Mouse (Mus musculus) E14TG2a.4 (cell line): ENCODE data around the gene Crybg1.

Source experiments
- H3K27me3 ChIP-seq: 2 replicates; pipeline ENCODE4 v1.6.1; 2014; ENCODE audit warnings: low read length, control low read depth; ENCODE audit not compliant: insufficient read depth
- H3K36me3 ChIP-seq: 2 replicates; pipeline ENCODE4 v1.6.1; 2014; ENCODE audit warnings: low read length, control low read depth; ENCODE audit not compliant: insufficient read depth
- H3K4me1 ChIP-seq: replicated peaks from 2 replicates; pipeline ENCODE4 v1.6.1; 2014; ENCODE audit warnings: low read depth, low read length, control low read depth
- H3K4me3 ChIP-seq: replicated peaks from 2 replicates; pipeline ENCODE4 v1.5.1; 2014; ENCODE audit warnings: mild to moderate bottlenecking, low read length
- H3K9me3 ChIP-seq: 2 replicates; pipeline ENCODE4 v1.6.1; 2014; ENCODE audit warnings: low read length, control low read depth
- CTCF ChIP-seq: conservative IDR thresholded peaks from 2 replicates; pipeline ENCODE4 v1.5.1; 2014; ENCODE audit warnings: low read length
- NANOG ChIP-seq: IDR thresholded peaks from 2 replicates; pipeline ENCODE4 v1.6.1; 2014; ENCODE audit warnings: borderline replicate concordance, low read length, mixed read lengths
- POU5F1 ChIP-seq: IDR thresholded peaks from 2 replicates; pipeline ENCODE4 v1.6.1; 2014; ENCODE audit warnings: low read length, borderline replicate concordance

Gene Crybg1

GRCm38 (mm10) chr10:44160150-44160549 is 11.5 kb upstream of the Crybg1 start:
- Histone ChIP-seq H3K36me3 (no peaks in the 10 kb centered on the region), H3K27me3 (no peaks in the 10 kb centered on the region), H3K4me3 (no peak overlapping the region), H3K9me3 (no peaks in the 10 kb centered on the region), H3K4me1 (no peaks in the 10 kb centered on the region)
- TF ChIP-seq CTCF (no peak), NANOG (no peak), POU5F1 (no peak)

GRCm38 (mm10) chr10:44157489-44157888 is 8.8 kb upstream of the Crybg1 start:
- H3K27me3 ChIP-seq = no peaks in the 10 kb centered on the region
- H3K4me1 ChIP-seq = no peaks in the 10 kb centered on the region
- H3K9me3 ChIP-seq = no peaks in the 10 kb centered on the region
- H3K36me3 ChIP-seq = no peaks in the 10 kb centered on the region
- no peak overlapping the region for H3K4me3 ChIP-seq
- TF ChIP-seq POU5F1 (no peak), NANOG (no peak), CTCF (no peak)

GRCm38 (mm10) chr10:44150501-44150900 is 1.8 kb upstream of the Crybg1 start:
- TF ChIP-seq POU5F1 (no peak), CTCF (no peak), NANOG (no peak)
- H3K4me3 ChIP-seq = no peak overlapping the region
- H3K36me3 ChIP-seq = no peaks in the 10 kb centered on the region

GRCm38 (mm10) chr10:44143401-44143800 is 5.3 kb downstream of the Crybg1 start:
- H3K4me3 ChIP-seq = no peak overlapping the region
- H3K36me3 ChIP-seq = no peaks in the 10 kb centered on the region
- TF ChIP-seq NANOG (no peak), CTCF (no peak), POU5F1 (no peak)
- H3K27me3 ChIP-seq = peaks cover 17% of the 10 kb centered on the region
- no peaks in the 10 kb centered on the region for H3K9me3 ChIP-seq
- H3K4me1 ChIP-seq = no peaks in the 10 kb centered on the region

More at GRCm38 (mm10) chr10:44150501-44150900, 1.8 kb upstream of the Crybg1 start:
- peaks cover 7% of the 10 kb centered on the region for H3K4me1 ChIP-seq
- no peaks in the 10 kb centered on the region for H3K9me3 ChIP-seq
- H3K27me3 ChIP-seq = peaks cover 27% of the 10 kb centered on the region

GRCm38 (mm10) chr10:44138137-44138855 is 10.4 kb downstream of the Crybg1 start:
- Histone ChIP-seq H3K4me3 (no peak overlapping the region), H3K9me3 (no peaks in the 10 kb centered on the region), H3K4me1 (no peaks in the 10 kb centered on the region), H3K27me3 (peaks cover 2% of the 10 kb centered on the region; the same call in 1 of the 2 replicates), H3K36me3 (no peaks in the 10 kb centered on the region)
- no peak for TF ChIP-seq NANOG
- TF ChIP-seq CTCF = no peak
- no peak for TF ChIP-seq POU5F1

- no peak overlapping the region for H3K4me3 ChIP-seq
- H3K4me1 ChIP-seq = no peaks in the 10 kb centered on the region
- peaks cover 4% of the 10 kb centered on the region; the same call in 1 of the 2 replicates for H3K27me3 ChIP-seq
- no peaks in the 10 kb centered on the region for H3K36me3 ChIP-seq
- no peak for TF ChIP-seq CTCF
- no peaks in the 10 kb centered on the region for H3K9me3 ChIP-seq
These were observed 22.6 kb downstream of the Crybg1 start for GRCm38 (mm10) chr10:44126047-44126446.

GRCm38 (mm10) chr10:44124400-44124933 is 24.2 kb downstream of the Crybg1 start:
- peaks cover 4% of the 10 kb centered on the region; the same call in 1 of the 2 replicates for H3K27me3 ChIP-seq
- H3K9me3 ChIP-seq = no peaks in the 10 kb centered on the region
- TF ChIP-seq NANOG (no peak), POU5F1 (no peak), CTCF (no peak)
- no peaks in the 10 kb centered on the region for H3K36me3 ChIP-seq
- no peak overlapping the region for H3K4me3 ChIP-seq
- H3K4me1 ChIP-seq = peaks cover 3% of the 10 kb centered on the region; the same call in 1 of the 2 replicates

- H3K4me3 ChIP-seq = no peak overlapping the region
- no peaks in the 10 kb centered on the region for H3K9me3 ChIP-seq
- peaks cover 4% of the 10 kb centered on the region; the same call in 1 of the 2 replicates for H3K27me3 ChIP-seq
- TF ChIP-seq NANOG (no peak), POU5F1 (no peak), CTCF (no peak)
- H3K36me3 ChIP-seq = no peaks in the 10 kb centered on the region
- peaks cover 3% of the 10 kb centered on the region; the same call in 1 of the 2 replicates for H3K4me1 ChIP-seq
These were observed 30.0 kb downstream of the Crybg1 start for GRCm38 (mm10) chr10:44118616-44119015.

GRCm38 (mm10) chr10:44116796-44117195 is 31.9 kb downstream of the Crybg1 start:
- Histone ChIP-seq H3K9me3 (no peaks in the 10 kb centered on the region), H3K27me3 (no peaks in the 10 kb centered on the region), H3K4me3 (no peak overlapping the region), H3K4me1 (peaks cover 3% of the 10 kb centered on the region; the same call in 1 of the 2 replicates), H3K36me3 (no peaks in the 10 kb centered on the region)
- TF ChIP-seq CTCF (no peak), NANOG (no peak), POU5F1 (no peak)
